Mouse (Mus musculus) megakaryocyte, embryonic 14.5 days (primary cell): Measurements from ENCODE around the gene Zfp597.

ENCODE experiments used
- FLI1 ChIP-seq: IDR thresholded peaks from 2 replicates; pipeline ENCODE4 v1.6.1; 2012; ENCODE audit warnings: low read length, inconsistent platforms, mixed read lengths
- GATA1 ChIP-seq: IDR thresholded peaks from 3 replicates; pipeline ENCODE4 v1.6.1; 2012; ENCODE audit warnings: mixed read lengths, low read length, inconsistent platforms, borderline replicate concordance

DNA sequence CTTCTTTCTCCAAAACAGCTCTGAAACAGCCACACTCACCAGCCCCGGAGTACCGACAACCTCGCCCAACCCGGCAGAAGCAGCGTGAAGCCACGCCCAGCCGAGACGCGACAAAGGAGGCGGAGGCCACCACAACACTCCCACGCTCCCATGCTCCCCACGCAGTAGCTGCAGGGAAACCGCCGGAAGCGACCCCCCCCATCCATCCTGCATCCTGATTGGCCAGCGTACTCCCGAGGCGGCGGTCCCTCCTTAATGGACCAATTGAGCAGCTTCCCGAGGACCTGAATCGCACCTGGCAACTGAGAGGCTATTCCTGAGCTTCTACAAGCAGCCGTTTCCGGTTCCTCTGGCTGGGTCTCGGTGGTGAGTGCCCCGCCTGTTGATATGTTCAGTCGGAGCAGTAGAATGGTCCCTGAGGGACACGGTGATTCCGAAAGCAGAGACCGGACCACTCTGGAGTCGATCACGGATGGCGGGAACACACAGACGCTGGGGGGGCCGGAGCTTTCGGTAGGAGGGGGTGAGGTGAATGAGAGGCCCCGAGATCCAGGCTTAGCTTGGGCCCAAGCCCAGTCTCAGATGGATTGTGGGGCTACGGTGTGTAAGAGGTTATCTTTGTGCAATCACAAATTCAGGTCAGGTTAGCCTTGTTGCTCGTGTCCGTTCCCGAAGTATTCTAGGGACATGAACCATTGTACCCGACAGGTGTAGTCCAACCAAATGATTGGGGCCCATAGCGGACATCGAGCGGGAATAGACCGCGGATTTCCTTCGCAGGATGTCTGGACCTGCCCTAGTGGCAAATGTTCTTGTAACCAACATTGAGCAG, 11.9 kb downstream of the Zfp597 start, which contains the start of gene Naa60:
- TF ChIP-seq GATA1 (no peak), FLI1 (peak; percentile 46; the same call in 1 of the 2 replicates)
